Mouse (Mus musculus) megakaryocyte, embryonic 14.5 days (primary cell): ENCODE results near the gene Msh6.

ENCODE experiments used
- FLI1 ChIP-seq: IDR thresholded peaks from 2 replicates; pipeline ENCODE4 v1.6.1; 2012; ENCODE audit warnings: low read length, inconsistent platforms, mixed read lengths
- GATA1 ChIP-seq: IDR thresholded peaks from 3 replicates; pipeline ENCODE4 v1.6.1; 2012; ENCODE audit warnings: mixed read lengths, low read length, inconsistent platforms, borderline replicate concordance

DNA sequence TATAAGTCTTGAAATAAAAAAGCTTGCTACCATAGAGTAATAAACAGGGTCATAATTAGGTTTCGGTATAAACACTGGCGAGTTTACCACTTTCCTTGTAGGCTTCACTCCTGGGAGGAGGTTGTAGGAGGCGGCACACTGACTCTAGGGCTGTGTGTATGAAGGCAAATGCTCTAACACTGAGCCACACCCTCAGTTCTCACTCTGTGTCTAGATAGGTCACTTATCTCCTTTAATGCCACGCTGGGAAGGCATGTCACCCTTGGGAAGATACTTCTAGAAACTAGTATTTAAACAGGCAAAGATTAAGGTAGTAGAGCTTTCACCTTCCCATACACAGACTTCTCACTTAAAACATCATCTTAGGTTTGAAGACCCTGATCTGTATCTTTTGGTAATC, 59.6 kb downstream of the Msh6 start:
- TF ChIP-seq GATA1 (no peak), FLI1 (no peak)
